Mouse (Mus musculus): ENCODE measurements at regions not wholly inside any gene's neighbourhood (a gene's known extent, or its start where the extent isn't known, plus 50 kb on each side); places are given as distances from the start of the nearest gene placed in this dataset.

DNA sequence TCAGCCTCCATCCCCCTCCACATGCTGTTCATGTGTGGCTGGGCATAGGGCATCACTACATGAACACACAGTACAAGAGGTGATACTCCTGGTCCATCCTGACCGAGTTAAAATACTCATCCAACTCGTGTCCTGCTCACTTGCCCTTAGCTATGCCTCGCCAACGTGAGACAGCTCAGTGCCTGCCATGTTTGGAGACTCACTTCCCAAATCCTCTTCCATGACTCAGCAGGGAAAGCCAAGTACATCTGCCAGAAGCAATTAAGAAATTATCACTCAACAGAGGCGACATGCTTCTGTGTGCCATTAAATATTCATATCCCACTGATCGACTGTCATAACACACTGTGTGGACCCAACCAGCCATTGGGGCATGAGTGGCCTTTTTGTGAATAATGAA is 51.9 kb upstream of the Gpr139 start:
- no peak for ATAC-seq (ENCODE audit: low FRiP score, low read depth)
- no peak overlapping the region for H3K9ac ChIP-seq (replicated peaks)
- no peaks in the 10 kb centered on the region for H3K9me3 ChIP-seq
- no peaks in the 10 kb centered on the region for H3K27me3 ChIP-seq
- H3K4me2 ChIP-seq (replicated peaks): no peak overlapping the region
- no peaks in the 10 kb centered on the region for H3K36me3 ChIP-seq
- no peak overlapping the region for H3K4me3 ChIP-seq
- no peaks in the 10 kb centered on the region for H3K4me1 ChIP-seq
- 89% methylated on average over 6 of the region's 6 CpGs for WGBS
- H3K27ac ChIP-seq (replicated peaks): no peak overlapping the region

Data from midbrain, embryonic 12.5 days (tissue).